Mouse (Mus musculus) MEL (cell line): Measurements from ENCODE around the gene Irs3. TPM values are rescaled to one million over a fixed set of nuclear protein-coding genes. Genes with fewer than 3 reads are reported as not detected.

Experiments used
- DNase-seq: peaks from one replicate; pipeline ENCODE4 v3.0.0; 2011; ENCODE audit warnings: low read depth, low spot score
- H3K27ac ChIP-seq: 2 replicates; pipeline ENCODE4 v1.5.1; 2012; ENCODE audit warnings: low read depth, mild to moderate bottlenecking, control low read depth, low read length, moderate library complexity; ENCODE audit not compliant: control insufficient read depth
- H3K27me3 ChIP-seq, 2 experiments: fragments of 150-350 bp in 1 of 2; sonication (generic) in 1 of 2; 2 replicates each; pipeline ENCODE4 v1.6.1; 2012; ENCODE audit warnings: low read length in 2 of 2, mild to moderate bottlenecking in 2 of 2, improper control_type of control experiment in 1 of 2, moderate library complexity in 1 of 2; ENCODE audit not compliant: insufficient read depth in 2 of 2, control insufficient read depth in 1 of 2
- H3K36me3 ChIP-seq, 2 experiments: 2 replicates each; pipeline ENCODE4 v1.6.1; 2012 to 2014; ENCODE audit warnings: low read length in 2 of 2, improper control_type of control experiment in 1 of 2, inconsistent platforms in 1 of 2, mild to moderate bottlenecking in 1 of 2; ENCODE audit not compliant: insufficient read depth in 2 of 2, control insufficient read depth in 1 of 2
- H3K4me1 ChIP-seq, 2 experiments: fragments of 150-350 bp in 1 of 2; sonication (generic) in 1 of 2; 2 replicates each; pipeline ENCODE4 v1.6.1; 2012; ENCODE audit warnings: low read length in 2 of 2, improper control_type of control experiment in 1 of 2, mild to moderate bottlenecking in 1 of 2; ENCODE audit not compliant: insufficient read depth in 2 of 2, control insufficient read depth in 1 of 2
- H3K4me3 ChIP-seq, 2 experiments: fragments of 150-350 bp in 1 of 2; sonication (generic) in 1 of 2; 2 replicates each; pipeline ENCODE4 v1.5.1; 2012; ENCODE audit warnings: low read depth in 2 of 2, low read length in 2 of 2, mild to moderate bottlenecking in 2 of 2, moderate library complexity in 2 of 2, control low read depth in 1 of 2, improper control_type of control experiment in 1 of 2; ENCODE audit not compliant: control insufficient read depth in 1 of 2, insufficient read depth in 1 of 2
- H3K79me2 ChIP-seq: 2 replicates; pipeline ENCODE4 v1.6.1; 2012; ENCODE audit warnings: mild to moderate bottlenecking, low read length, moderate library complexity; ENCODE audit not compliant: control insufficient read depth, poor library complexity, insufficient read depth
- H3K9ac ChIP-seq: 2 replicates; pipeline ENCODE4 v1.6.1; 2012; ENCODE audit warnings: low read depth, mild to moderate bottlenecking, control low read depth, low read length, moderate library complexity; ENCODE audit not compliant: control insufficient read depth, poor library complexity, severe bottlenecking
- H3K9me3 ChIP-seq: fragments of 150-350 bp; sonication (generic); replicated peaks from 2 replicates; pipeline ENCODE4 v1.6.1; 2012; ENCODE audit warnings: mild to moderate bottlenecking, low read length, improper control_type of control experiment, moderate library complexity; ENCODE audit not compliant: insufficient read depth
- BHLHE40 ChIP-seq: IDR thresholded peaks from 2 replicates; pipeline ENCODE4 v1.6.1; 2012; ENCODE audit warnings: low read depth, mild to moderate bottlenecking, inconsistent platforms, low read length, improper control_type of control experiment, borderline replicate concordance
- CTCF ChIP-seq, 3 experiments: IDR thresholded peaks in 2 of 3; conservative IDR thresholded peaks in 1 of 3; 2 replicates each; pipeline ENCODE4 v1.5.1; 2011 to 2012; ENCODE audit warnings: low read length in 3 of 3, low read depth in 2 of 3, mild to moderate bottlenecking in 2 of 3, improper control_type of control experiment in 1 of 3, inconsistent platforms in 1 of 3, mixed read lengths in 1 of 3, moderate library complexity in 1 of 3; ENCODE audit not compliant: control insufficient read depth in 1 of 3, insufficient read depth in 1 of 3, poor library complexity in 1 of 3, severe bottlenecking in 1 of 3
- GATA1 ChIP-seq: IDR thresholded peaks from 2 replicates; pipeline ENCODE4 v1.6.1; 2011; ENCODE audit warnings: low read depth, low read length, improper control_type of control experiment
- HCFC1 ChIP-seq: IDR thresholded peaks from 2 replicates; pipeline ENCODE4 v1.6.1; 2012; ENCODE audit warnings: low read depth, mild to moderate bottlenecking, inconsistent platforms, low read length, improper control_type of control experiment, moderate library complexity
- MAZ ChIP-seq: IDR thresholded peaks from 2 replicates; pipeline ENCODE4 v1.6.1; 2012; ENCODE audit warnings: low read depth, mild to moderate bottlenecking, inconsistent platforms, low read length, improper control_type of control experiment
- MXI1 ChIP-seq: IDR thresholded peaks from 2 replicates; pipeline ENCODE4 v1.6.1; 2011; ENCODE audit warnings: mild to moderate bottlenecking, low read depth, low read length, improper control_type of control experiment
- MYB ChIP-seq: IDR thresholded peaks from 2 replicates; pipeline ENCODE4 v1.6.1; 2011; ENCODE audit warnings: mild to moderate bottlenecking, low read depth, low read length, improper control_type of control experiment
- NELFE ChIP-seq: IDR thresholded peaks from 2 replicates; pipeline ENCODE4 v1.6.1; 2011; ENCODE audit warnings: low read depth, low read length, improper control_type of control experiment
- POLR2A ChIP-seq, 2 experiments: IDR thresholded peaks; 2 replicates each; pipeline ENCODE4 v1.6.1; 2011 to 2012; ENCODE audit warnings: low read length in 2 of 2, mild to moderate bottlenecking in 2 of 2, control low read depth in 1 of 2, improper control_type of control experiment in 1 of 2, low read depth in 1 of 2, moderate library complexity in 1 of 2; ENCODE audit not compliant: control insufficient read depth in 1 of 2, insufficient read depth in 1 of 2, poor library complexity in 1 of 2
- POLR2AphosphoS2 ChIP-seq: IDR thresholded peaks from 2 replicates; pipeline ENCODE4 v1.6.1; 2011; ENCODE audit warnings: low read length, improper control_type of control experiment
- SMC3 ChIP-seq: IDR thresholded peaks from 2 replicates; pipeline ENCODE4 v1.6.1; 2011; ENCODE audit warnings: low read depth, low read length, improper control_type of control experiment
- ZKSCAN1 ChIP-seq: IDR thresholded peaks from 2 replicates; pipeline ENCODE4 v1.6.1; 2012; ENCODE audit warnings: low read depth, mild to moderate bottlenecking, inconsistent platforms, low read length, improper control_type of control experiment, moderate library complexity
- polyA plus RNA-seq, 2 experiments: library from polyadenylated mRNA; stranded (reverse) in 1 of 2; unstranded in 1 of 2; fragments of >175 nt in 1 of 2; fragments of >200 nt in 1 of 2; gene quantifications; 2 replicates each; pipeline versions ENCODE4 v1.2.1 to v1.2.4; 2012; ENCODE audit warnings: low replicate concordance in 2 of 2, low read depth in 1 of 2; ENCODE audit not compliant: insufficient read length in 2 of 2, insufficient read depth in 1 of 2, missing spikeins in 1 of 2
- total RNA-seq: library from RNA; depleted of rRNA; stranded (reverse); fragments of 300-350 nt; gene quantifications from 2 replicates; pipeline ENCODE4 v1.2.3, GENCODE M21; 2012

Irs3 gene
- total and polyA plus RNA-seq, 3 experiments, result not detected

GRCm38 (mm10) chr5:137647827-137648601, 2.5 kb upstream of the Irs3 start:
- Histone ChIP-seq H3K27ac (no peak overlapping the region), H3K4me1 (peaks cover 2 to 11% of the 10 kb centered on the region in 2 experiments), H3K27me3 (no peaks in the 10 kb centered on the region), H3K4me3 (no peak overlapping the region), H3K9ac (no peak overlapping the region), H3K36me3 (peaks cover 3 to 11% of the 10 kb centered on the region in 2 experiments; a peak in 3 of 4 replicates), H3K79me2 (no peaks in the 10 kb centered on the region), H3K9me3 (no peaks in the 10 kb centered on the region)
- TF ChIP-seq POLR2A (IDR thresholded peaks at IDR 0.05; ENCODE audit: control insufficient read depth in 1 of 2, insufficient read depth in 1 of 2, low read depth in 1 of 2, low read length in 2 of 2, poor library complexity in 1 of 2) (no peak), GATA1 (peak; percentile 22; the same call in 1 of the 2 replicates), POLR2AphosphoS2 (0 out of 2 replicates have a peak, but pooled peaks have one; percentile 2)
- peak; percentile 44 for DNase-seq

GRCm38 (mm10) chr5:137645091-137645651, 343 bp downstream of the Irs3 start:
- Histone ChIP-seq H3K27ac (no peak overlapping the region), H3K9ac (no peak overlapping the region), H3K9me3 (no peaks in the 10 kb centered on the region), H3K4me3 (no peak overlapping the region), H3K27me3 (no peaks in the 10 kb centered on the region), H3K36me3 (peaks cover 2 to 11% of the 10 kb centered on the region in 2 experiments; a peak in 3 of 4 replicates), H3K79me2 (no peaks in the 10 kb centered on the region), H3K4me1 (peaks cover 2 to 11% of the 10 kb centered on the region in 2 experiments)
- TF ChIP-seq MAZ, result no peak
- no peak for TF ChIP-seq ZKSCAN1
- TF ChIP-seq MYB, result no peak
- TF ChIP-seq SMC3, result no peak
- TF ChIP-seq BHLHE40, result no peak
- no peak for TF ChIP-seq POLR2AphosphoS2
- no peak for TF ChIP-seq NELFE
- TF ChIP-seq HCFC1, result no peak
- DNase-seq, result no peak

GRCm38 (mm10) chr5:137644484-137644883, 1.0 kb downstream of the Irs3 start:
- H3K27ac ChIP-seq, result no peak overlapping the region
- H3K36me3 ChIP-seq, result peaks cover 2 to 11% of the 10 kb centered on the region in 2 experiments; a peak in 3 of 4 replicates
- H3K27me3 ChIP-seq, result no peaks in the 10 kb centered on the region
- no peak for DNase-seq
- no peaks in the 10 kb centered on the region for H3K79me2 ChIP-seq
- TF ChIP-seq SMC3 (no peak), MXI1 (no peak), CTCF (IDR thresholded peaks at IDR 0.05 in 2 of 3, conservative IDR thresholded peaks at IDR 0.05 in 1 of 3; ENCODE audit: control insufficient read depth in 1 of 3, insufficient read depth in 1 of 3, low read depth in 2 of 3, low read length in 3 of 3, poor library complexity in 1 of 3, severe bottlenecking in 1 of 3) (no peak)
- no peak overlapping the region for H3K9ac ChIP-seq
- H3K4me1 ChIP-seq, result peaks cover 2 to 11% of the 10 kb centered on the region in 2 experiments
- H3K9me3 ChIP-seq, result no peaks in the 10 kb centered on the region
- H3K4me3 ChIP-seq, result no peak overlapping the region
